Mouse (Mus musculus) c-Kit-positive CD71-positive TER-119-negative erythroid progenitor cells, embryonic 14.5 days (primary cell): Measurements from ENCODE around the gene Ankrd55.
A peak's percentile ranks its signal among the peaks of the same experiment; 100 is the strongest.

Experiments used
- DNase-seq: peaks from one replicate; pipeline ENCODE4 v3.0.0-alpha.2; 2013; ENCODE audit warnings: low read depth

Gene Ankrd55

GRCm38 (mm10) chr13:112288225-112289178, at the start of gene Ankrd55:
Gene Ankrd55 (plus strand): TSS chr13:112288451.
- no peak for DNase-seq

GRCm38 (mm10) chr13:112239239-112239638, 49.0 kb upstream of the Ankrd55 start:
- no peak for DNase-seq

DNA sequence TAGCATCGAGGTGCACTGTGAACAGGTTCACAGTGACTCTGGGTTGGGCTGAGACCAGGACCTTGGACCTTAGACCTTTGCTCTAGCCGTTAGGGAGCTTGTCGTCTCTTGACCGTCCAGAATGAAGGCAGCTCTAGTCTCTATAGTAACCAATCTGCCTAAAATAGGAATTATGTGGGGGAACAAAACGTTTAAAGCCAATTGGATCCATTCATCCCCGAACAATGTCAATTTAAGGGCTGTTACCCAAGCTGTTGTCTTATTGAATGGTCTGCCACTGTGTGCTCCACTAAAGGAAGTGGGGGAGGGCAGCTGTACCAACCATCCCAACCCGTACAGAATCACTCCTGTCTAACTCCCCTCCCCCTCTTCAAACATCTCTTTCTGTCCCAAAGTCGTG, 46.8 kb upstream of the Ankrd55 start:
- DNase-seq, result no peak

DNA sequence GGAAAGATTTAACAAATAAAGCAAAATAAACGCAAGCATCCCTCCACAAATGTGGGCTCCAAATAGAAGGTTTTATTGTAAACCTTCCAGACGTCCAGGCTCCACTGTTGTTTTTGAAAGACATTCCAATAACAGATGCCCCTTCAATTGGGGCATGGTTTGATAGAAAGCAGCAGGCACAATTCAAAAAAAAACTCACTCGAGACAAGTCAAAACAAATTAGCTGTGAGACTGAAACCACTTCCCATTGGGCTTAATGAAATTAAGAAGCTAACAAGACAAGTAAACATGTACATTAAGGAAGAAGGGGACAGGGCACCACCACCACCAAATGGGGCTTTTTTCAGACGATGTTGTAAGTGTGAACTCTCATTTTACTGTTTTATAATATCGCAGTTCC, 43.1 kb upstream of the Ankrd55 start:
- no peak for DNase-seq

DNA sequence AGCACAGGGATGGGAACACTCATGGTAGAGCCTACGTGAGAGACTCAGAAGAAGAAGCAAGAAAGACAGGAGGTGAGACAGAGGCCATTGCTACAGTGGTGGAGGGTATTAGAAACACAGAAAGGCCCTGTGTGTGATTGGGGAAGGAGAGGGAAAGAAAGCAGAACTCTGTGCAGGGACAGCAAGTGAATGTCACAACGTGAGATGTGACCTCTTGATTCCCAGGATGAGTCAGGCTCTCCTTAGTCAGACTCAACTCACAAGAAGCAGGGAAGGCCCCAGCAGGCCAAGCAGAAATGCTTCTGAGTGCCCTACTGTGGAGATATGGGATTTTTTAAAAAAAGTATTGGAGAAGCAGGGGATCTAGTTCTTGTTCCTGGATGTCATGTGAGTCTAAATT, 36.8 kb upstream of the Ankrd55 start:
- no peak for DNase-seq

GRCm38 (mm10) chr13:112252012-112252411, 36.2 kb upstream of the Ankrd55 start:
- no peak for DNase-seq

- no peak for DNase-seq
These were observed 35.1 kb upstream of the Ankrd55 start for GRCm38 (mm10) chr13:112252991-112253620.

- DNase-seq, result no peak
These were observed 34.1 kb upstream of the Ankrd55 start for GRCm38 (mm10) chr13:112254116-112254515.

DNA sequence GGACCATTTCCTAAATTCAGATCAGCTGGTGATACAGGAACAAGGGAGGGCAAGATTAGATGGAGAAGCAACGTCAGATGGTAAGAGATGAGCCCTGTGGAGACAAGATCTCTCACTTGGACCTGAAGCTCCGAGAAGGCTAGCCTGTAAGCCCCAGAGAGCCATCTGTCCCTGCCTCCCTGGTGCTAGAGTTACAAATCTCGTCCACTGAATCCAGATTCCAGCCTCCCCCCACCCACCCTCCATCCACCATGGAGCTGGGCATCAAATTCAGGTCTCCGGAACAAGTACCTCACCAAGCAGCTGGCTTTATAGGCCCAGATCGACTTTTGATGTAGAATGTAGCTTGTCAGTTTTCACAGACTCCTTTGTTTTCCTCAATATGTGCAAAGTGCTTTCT, 32.4 kb upstream of the Ankrd55 start:
- DNase-seq, result no peak

DNA sequence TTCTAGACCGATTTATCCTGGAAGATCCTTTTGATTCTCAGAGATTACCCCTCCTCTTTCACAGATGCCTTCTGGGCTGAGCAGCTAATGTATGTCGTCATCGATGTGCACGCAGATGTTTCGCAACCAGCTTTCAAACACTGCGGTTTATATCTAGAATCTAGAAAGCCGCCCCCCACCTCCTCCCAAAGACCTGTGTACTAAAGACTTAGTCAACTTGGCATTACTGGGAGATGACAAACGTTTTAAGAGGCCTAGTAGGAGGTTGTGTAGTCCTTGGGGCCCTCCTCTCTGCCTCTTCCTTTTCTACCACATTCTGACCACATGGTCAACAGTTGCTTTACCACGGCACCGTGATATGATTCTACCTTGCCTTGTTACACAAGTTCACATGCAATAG, 29.8 kb upstream of the Ankrd55 start:
- DNase-seq, result no peak

DNA sequence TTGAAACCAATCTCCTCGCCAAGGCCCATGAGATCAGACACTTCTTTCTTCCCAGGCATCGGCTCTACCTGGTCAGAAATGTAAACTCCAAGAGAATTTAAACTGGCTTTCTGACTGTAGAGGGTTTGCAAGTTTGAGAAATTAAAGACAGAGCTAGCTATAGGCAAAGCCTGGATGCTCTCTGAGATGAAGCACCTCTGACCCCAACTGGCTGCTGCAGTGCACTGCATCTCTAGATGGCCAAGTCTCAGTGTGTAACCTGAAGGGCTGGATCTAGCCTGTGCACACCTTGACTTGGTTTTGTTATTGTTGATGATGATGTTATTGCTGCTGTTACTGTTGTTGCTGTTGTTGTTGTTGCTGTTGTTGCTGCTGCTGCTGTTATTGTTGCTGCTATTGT, 28.9 kb upstream of the Ankrd55 start:
- peak; percentile 22 for DNase-seq

- DNase-seq, result no peak
These were observed 23.6 kb upstream of the Ankrd55 start for GRCm38 (mm10) chr13:112264666-112265065.

- peak; percentile 28 for DNase-seq
These were observed 16.2 kb upstream of the Ankrd55 start for GRCm38 (mm10) chr13:112271901-112272537.

GRCm38 (mm10) chr13:112274636-112275035, 13.6 kb upstream of the Ankrd55 start:
- no peak for DNase-seq

DNA sequence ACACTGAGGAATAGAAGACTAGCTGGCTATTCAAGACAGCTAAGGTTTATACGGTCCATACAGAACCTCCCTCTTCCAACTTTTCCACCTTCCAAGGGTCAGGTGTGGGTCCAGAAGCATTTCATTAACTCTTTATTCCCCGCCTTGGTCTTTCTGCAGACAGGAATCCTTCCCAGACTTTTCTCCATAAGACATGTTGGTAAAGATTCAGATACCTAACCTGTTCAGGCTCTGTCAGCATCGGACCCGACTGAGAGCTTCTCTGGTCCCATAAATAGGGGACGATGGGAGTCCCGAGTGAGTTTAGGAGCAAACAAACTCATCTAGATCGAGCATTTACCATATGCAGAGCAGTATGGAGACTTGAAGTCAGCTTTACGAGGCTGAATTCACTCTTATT, 12.3 kb upstream of the Ankrd55 start:
- no peak for DNase-seq

- no peak for DNase-seq
These were observed 10.7 kb upstream of the Ankrd55 start for GRCm38 (mm10) chr13:112277544-112277943.

DNA sequence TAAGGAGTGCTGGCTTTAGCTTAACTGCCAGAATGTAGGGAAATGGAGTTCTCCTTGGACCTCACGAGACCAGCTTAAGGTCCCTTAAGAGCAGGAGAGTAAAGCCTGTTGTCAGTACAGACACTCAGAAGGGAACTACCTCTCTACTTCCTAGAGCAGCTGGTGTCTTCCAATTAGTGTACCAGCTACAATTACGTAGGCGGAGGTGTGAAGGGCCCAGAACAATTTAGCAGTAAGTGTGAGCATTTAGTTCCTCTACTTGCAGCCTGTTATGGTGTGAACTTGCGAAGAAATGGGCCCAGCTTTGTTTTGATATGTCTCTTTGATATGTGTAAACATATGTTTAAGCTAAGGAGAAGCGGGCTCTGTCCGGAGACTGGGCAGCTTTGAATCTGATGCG, 10.0 kb upstream of the Ankrd55 start:
- no peak for DNase-seq

GRCm38 (mm10) chr13:112287135-112287534, 1.1 kb upstream of the Ankrd55 start:
- peak; percentile 40 for DNase-seq

- DNase-seq, result peak; percentile 25
These were observed 553 bp upstream of the Ankrd55 start for GRCm38 (mm10) chr13:112287571-112288224.

DNA sequence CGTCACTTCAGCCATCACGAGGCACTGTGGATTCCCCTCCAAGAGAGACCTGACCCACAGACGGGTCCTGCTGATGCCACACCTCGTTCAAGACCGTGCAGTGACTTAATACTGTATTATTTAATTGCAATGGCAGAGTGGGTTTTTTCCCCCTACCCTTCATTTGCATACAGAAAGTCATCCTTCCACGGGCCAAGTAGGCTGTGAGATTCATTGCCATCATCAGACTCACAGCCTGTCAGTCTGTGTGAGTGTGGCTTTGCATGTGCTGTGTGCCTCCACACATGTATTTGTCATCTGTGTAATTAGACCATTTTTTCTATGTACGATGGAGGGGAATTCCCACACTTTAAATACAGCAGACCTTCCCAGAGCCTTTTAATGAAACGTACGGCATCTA, 1.1 kb downstream of the Ankrd55 start:
- no peak for DNase-seq

DNA sequence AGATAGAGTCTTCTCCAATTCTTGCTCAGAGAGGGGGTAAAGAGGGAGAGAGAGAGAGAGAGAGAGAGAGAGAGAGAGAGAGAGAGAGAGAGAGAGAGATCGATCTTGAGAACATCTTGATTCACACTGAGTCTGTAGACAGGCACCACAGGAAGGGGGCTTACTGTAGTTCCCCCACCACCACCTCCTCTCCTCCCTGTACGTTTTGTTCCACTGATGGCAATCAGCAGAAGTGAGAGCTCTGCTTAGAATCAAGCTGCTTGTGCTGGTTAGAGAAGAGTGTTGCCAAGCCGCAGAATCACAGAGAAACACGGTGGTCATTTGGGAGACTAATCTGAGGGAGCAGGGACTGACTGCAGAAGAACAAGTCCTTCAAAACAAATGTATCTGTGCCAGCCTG, 1.7 kb downstream of the Ankrd55 start:
- DNase-seq, result no peak

GRCm38 (mm10) chr13:112292489-112292888, 4.2 kb downstream of the Ankrd55 start:
- no peak for DNase-seq
